Mouse (Mus musculus): ENCODE results near the gene Gm43191. TPM values are rescaled to one million over a fixed set of nuclear protein-coding genes. Genes with fewer than 3 reads are reported as not detected.

The Gm43191 gene
- polyA plus RNA-seq, 1 experiment, result not detected

DNA sequence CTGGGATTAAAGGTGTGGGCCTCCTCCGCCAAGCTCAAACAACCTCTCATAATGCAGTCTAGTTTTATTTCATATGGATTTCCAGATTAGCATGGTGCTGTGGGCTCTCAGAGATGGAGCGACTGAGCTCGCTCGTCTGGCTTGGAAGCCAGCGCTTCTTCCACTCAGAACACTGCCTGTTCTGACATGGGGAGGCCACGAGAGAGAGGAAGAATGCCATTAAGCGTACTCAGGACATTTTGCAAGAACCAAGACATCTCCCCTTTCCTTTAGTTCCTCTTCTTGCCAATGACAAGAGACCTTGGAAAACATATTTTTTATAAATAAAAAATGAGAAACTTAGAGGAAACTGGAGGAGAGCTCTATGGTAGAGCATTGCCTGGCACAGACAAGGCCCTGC, 32.3 kb downstream of the Gm43191 start:
- Histone ChIP-seq H3K4me1 (ENCODE audit: control insufficient read depth, insufficient read depth, low read length) (peaks cover 2% of the 10 kb centered on the region; the same call in 1 of the 2 replicates), H3K27ac (ENCODE audit: insufficient read depth, low read length) (no peak overlapping the region), H3K27me3 (ENCODE audit: control insufficient read depth, insufficient read depth, low read length) (no peaks in the 10 kb centered on the region), H3K4me3 (replicated peaks; ENCODE audit: insufficient read depth, low read depth, low read length) (no peak overlapping the region)
- no peak for DNase-seq
- no peak for TF ChIP-seq CTCF (IDR thresholded peaks at IDR 0.05; ENCODE audit: borderline replicate concordance, insufficient read depth, low read depth, low read length)
- no peak for TF ChIP-seq POLR2A (IDR thresholded peaks at IDR 0.05; ENCODE audit: borderline replicate concordance, insufficient read depth, low read length)
- WGBS, result 93% methylated on average over 7 of the region's 7 CpGs

DNA sequence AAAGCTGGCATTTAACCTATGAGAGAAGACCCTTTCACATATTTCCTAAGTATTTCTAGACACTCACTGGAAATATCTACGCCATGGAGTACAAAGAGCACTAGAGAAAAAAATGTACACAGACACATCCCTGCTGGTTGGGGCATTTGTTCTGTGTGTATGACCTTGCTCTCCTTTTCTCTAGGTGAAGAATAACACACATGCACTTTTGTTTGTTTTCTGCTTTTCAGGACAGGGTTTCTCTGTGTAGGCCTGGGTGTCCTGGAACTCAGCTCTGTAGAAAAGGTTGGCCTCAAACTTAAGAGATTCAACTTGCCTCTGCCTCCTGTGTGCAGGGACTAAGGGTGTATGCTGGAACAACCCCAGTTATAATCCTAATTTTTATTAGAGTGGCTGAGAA, 34.7 kb downstream of the Gm43191 start:
- no peak for DNase-seq
- no peak overlapping the region for H3K27ac ChIP-seq (ENCODE audit: insufficient read depth, low read length)
- H3K27me3 ChIP-seq (ENCODE audit: control insufficient read depth, insufficient read depth, low read length), result no peaks in the 10 kb centered on the region
- WGBS, result 96% methylated on average over 1 of the region's 1 CpGs
- H3K4me3 ChIP-seq (replicated peaks; ENCODE audit: insufficient read depth, low read depth, low read length), result no peak overlapping the region
- TF ChIP-seq POLR2A (IDR thresholded peaks at IDR 0.05; ENCODE audit: borderline replicate concordance, insufficient read depth, low read length), result no peak
- TF ChIP-seq CTCF (IDR thresholded peaks at IDR 0.05; ENCODE audit: borderline replicate concordance, insufficient read depth, low read depth, low read length), result no peak
- no peaks in the 10 kb centered on the region for H3K4me1 ChIP-seq (ENCODE audit: control insufficient read depth, insufficient read depth, low read length)

DNA sequence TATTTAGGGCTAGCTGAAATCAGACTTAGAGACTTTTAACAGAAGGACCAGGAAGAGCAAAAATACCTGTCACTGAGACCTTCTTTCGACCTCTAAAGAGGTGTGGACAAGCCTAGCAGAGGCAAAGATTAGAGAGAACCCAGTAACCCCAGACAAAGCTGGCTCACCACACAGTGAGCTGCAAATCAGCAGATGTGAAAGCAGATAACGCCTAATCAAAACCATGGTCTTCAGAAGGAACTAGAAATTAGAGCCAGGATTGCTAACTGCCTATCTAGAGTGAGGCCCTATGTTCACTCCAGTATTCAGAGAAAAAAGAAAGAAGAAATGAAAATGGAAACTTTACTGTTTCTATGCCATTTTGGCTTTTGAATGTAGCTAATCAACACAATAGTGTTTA, 38.7 kb downstream of the Gm43191 start:
- no peak overlapping the region for H3K27ac ChIP-seq (ENCODE audit: insufficient read depth, low read length)
- 93% methylated on average over 2 of the region's 2 CpGs for WGBS
- H3K27me3 ChIP-seq (ENCODE audit: control insufficient read depth, insufficient read depth, low read length), result no peaks in the 10 kb centered on the region

DNA sequence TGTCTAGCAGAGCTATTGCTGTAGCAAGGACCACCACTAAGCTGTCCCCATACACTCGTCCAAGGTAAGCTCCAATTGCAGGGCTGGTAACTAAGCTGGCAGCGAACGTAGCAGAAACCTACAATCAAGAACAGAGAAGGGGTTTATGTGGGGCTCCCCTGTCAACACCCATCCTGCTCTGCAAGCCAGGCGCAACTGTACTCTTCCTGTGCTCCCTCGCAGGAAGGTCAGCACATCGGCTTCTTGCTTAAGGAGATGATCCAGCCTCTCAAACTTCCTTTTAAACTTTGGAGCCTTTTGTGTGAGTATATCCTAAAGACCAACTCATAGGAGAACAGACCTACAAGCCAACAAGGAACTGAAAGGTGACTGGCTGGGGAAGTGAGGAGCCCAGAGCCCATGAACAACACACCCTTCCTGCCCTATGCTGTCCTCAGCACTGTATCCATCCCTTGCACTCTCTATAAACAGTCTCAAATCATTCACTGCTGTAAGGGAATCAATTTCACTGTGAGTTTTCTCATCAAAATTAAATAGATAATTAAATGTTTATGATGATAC, 39.2 kb downstream of the Gm43191 start:
- Histone ChIP-seq H3K27me3 (ENCODE audit: control insufficient read depth, insufficient read depth, low read length) (no peaks in the 10 kb centered on the region), H3K4me3 (replicated peaks; ENCODE audit: insufficient read depth, low read depth, low read length) (no peak overlapping the region), H3K27ac (ENCODE audit: insufficient read depth, low read length) (no peak overlapping the region), H3K4me1 (ENCODE audit: control insufficient read depth, insufficient read depth, low read length) (no peaks in the 10 kb centered on the region)
- TF ChIP-seq CTCF (IDR thresholded peaks at IDR 0.05; ENCODE audit: borderline replicate concordance, insufficient read depth, low read depth, low read length), result no peak
- DNase-seq, result no peak
- WGBS, result 97% methylated on average over 6 of the region's 6 CpGs

More for the DNA sequence above, 38.7 kb downstream of the Gm43191 start:
- no peaks in the 10 kb centered on the region for H3K4me1 ChIP-seq (ENCODE audit: control insufficient read depth, insufficient read depth, low read length)
- H3K4me3 ChIP-seq (replicated peaks; ENCODE audit: insufficient read depth, low read depth, low read length), result no peak overlapping the region
- no peak for DNase-seq
- TF ChIP-seq POLR2A (IDR thresholded peaks at IDR 0.05; ENCODE audit: borderline replicate concordance, insufficient read depth, low read length), result no peak
- TF ChIP-seq CTCF (IDR thresholded peaks at IDR 0.05; ENCODE audit: borderline replicate concordance, insufficient read depth, low read depth, low read length), result no peak

DNA sequence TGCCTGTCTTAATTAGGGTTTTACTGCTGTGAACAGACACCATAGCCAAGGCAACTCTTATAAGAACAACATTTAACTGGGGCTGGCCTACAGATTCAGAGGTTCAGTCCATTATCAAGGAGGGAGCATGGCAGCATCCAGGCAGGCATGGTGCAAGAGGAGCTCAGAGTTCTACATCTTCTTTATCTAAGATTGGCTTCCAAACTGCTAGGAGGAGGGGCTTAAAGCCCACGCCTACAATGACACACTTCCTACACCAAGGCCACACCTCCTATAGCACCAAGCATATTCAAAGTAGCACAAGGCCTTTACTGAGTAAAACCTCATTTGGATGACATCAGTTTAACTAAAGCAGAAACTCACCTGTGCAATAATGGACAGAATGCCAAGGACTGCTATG, 41.0 kb downstream of the Gm43191 start:
- Histone ChIP-seq H3K4me3 (replicated peaks; ENCODE audit: insufficient read depth, low read depth, low read length) (no peak overlapping the region), H3K4me1 (ENCODE audit: control insufficient read depth, insufficient read depth, low read length) (no peaks in the 10 kb centered on the region), H3K27me3 (ENCODE audit: control insufficient read depth, insufficient read depth, low read length) (no peaks in the 10 kb centered on the region), H3K27ac (ENCODE audit: insufficient read depth, low read length) (no peak overlapping the region)
- WGBS, result 89% methylated on average over 1 of the region's 1 CpGs
- DNase-seq, result no peak
- TF ChIP-seq POLR2A (IDR thresholded peaks at IDR 0.05; ENCODE audit: borderline replicate concordance, insufficient read depth, low read length) (no peak), CTCF (IDR thresholded peaks at IDR 0.05; ENCODE audit: borderline replicate concordance, insufficient read depth, low read depth, low read length) (no peak)

DNA sequence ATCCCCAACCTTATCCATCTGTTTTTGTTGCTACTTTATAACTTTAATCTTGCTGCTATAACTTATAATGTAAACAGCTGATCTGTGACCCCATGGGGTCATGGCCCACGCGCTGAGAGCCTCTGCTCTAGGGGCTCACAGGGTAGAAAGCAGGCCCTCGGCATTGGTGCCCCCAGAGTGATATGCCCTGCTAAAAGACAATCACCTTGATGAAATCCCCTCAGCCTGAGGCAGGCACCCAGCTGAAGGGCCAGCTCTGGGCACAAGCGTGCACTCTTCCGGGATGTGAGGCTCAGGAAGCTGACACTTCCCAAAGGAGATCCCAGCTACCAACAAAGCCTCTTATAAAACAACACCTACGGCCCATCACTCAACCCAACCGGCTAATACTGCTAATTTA, 42.5 kb downstream of the Gm43191 start:
- 92% methylated on average over 7 of the region's 7 CpGs for WGBS
- Histone ChIP-seq H3K4me1 (ENCODE audit: control insufficient read depth, insufficient read depth, low read length) (no peaks in the 10 kb centered on the region), H3K4me3 (replicated peaks; ENCODE audit: insufficient read depth, low read depth, low read length) (no peak overlapping the region), H3K27ac (ENCODE audit: insufficient read depth, low read length) (no peak overlapping the region), H3K27me3 (ENCODE audit: control insufficient read depth, insufficient read depth, low read length) (no peaks in the 10 kb centered on the region)
- DNase-seq, result no peak
- TF ChIP-seq CTCF (IDR thresholded peaks at IDR 0.05; ENCODE audit: borderline replicate concordance, insufficient read depth, low read depth, low read length), result no peak
- no peak for TF ChIP-seq POLR2A (IDR thresholded peaks at IDR 0.05; ENCODE audit: borderline replicate concordance, insufficient read depth, low read length)

DNA sequence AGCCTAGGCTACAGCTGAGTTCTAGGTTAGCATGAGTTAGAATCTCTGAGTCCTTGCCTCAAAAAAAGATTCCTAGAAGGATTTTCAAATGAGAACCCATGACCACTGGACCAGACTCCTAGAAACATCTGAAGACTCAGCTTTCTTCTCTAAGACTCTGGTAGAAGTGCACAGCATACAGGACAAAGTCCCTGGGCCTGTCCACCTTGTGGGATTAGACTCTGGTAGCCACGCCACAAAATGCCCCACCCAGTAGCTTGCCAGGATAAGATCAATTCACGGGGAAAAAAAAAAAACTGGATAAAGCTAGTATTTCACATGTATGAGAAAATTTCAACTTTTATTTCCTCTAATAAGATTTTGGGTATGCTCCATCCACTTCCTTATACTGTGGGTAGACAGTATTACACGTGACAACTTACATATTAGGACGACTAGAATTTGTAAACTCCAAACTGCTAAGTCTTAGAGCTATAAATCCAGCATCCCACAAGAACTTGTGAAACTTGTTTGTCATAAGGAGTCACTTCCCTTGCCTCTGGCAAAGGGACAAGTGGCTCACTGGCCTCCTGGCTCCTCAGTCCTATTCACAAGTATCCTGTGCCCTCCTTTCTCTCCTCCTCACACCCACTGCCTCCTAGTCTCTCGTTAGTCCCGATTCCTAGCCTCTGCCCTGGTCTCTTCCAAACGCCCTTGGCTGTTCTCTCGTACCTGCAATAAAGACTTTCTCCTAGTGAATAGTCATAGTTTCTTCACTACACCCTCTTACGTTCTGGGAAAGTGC, 43.2 kb downstream of the Gm43191 start:
- no peak overlapping the region for H3K27ac ChIP-seq (ENCODE audit: insufficient read depth, low read length)
- no peak for DNase-seq
- WGBS, result 88% methylated on average over 9 of the region's 9 CpGs
- H3K4me1 ChIP-seq (ENCODE audit: control insufficient read depth, insufficient read depth, low read length), result no peaks in the 10 kb centered on the region
- no peak overlapping the region for H3K4me3 ChIP-seq (replicated peaks; ENCODE audit: insufficient read depth, low read depth, low read length)
- TF ChIP-seq CTCF (IDR thresholded peaks at IDR 0.05; ENCODE audit: borderline replicate concordance, insufficient read depth, low read depth, low read length) (no peak), POLR2A (IDR thresholded peaks at IDR 0.05; ENCODE audit: borderline replicate concordance, insufficient read depth, low read length) (no peak)
- no peaks in the 10 kb centered on the region for H3K27me3 ChIP-seq (ENCODE audit: control insufficient read depth, insufficient read depth, low read length)

DNA sequence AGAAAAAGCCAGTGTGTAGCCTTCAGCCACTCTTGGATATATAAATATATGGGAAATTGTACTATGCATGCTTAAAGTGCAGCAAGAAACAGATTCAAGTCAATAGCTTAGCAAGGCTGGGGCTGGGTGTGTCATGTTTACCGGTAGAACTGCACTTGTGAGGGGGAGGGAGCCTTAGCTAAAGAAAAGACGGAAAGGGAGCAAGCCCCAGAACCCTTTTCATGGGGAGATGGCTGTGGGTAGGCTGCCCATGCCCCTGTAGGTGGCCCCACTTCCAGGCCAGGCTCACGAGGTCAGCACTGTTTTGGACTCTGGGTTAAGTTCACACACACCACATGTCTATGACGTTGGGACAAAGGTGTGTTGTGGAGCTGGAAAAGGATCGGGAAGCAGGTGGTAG, 45.3 kb downstream of the Gm43191 start:
- H3K27ac ChIP-seq (ENCODE audit: insufficient read depth, low read length), result no peak overlapping the region
- H3K4me1 ChIP-seq (ENCODE audit: control insufficient read depth, insufficient read depth, low read length), result no peaks in the 10 kb centered on the region
- H3K27me3 ChIP-seq (ENCODE audit: control insufficient read depth, insufficient read depth, low read length), result no peaks in the 10 kb centered on the region
- no peak for DNase-seq
- H3K4me3 ChIP-seq (replicated peaks; ENCODE audit: insufficient read depth, low read depth, low read length), result no peak overlapping the region
- TF ChIP-seq CTCF (IDR thresholded peaks at IDR 0.05; ENCODE audit: borderline replicate concordance, insufficient read depth, low read depth, low read length) (no peak), POLR2A (IDR thresholded peaks at IDR 0.05; ENCODE audit: borderline replicate concordance, insufficient read depth, low read length) (no peak)
- WGBS, result 53% methylated on average over 5 of the region's 5 CpGs

Measured in cerebellum, adult 2 months (tissue).